Mouse (Mus musculus) olfactory bulb, adult 2 months (tissue): ENCODE results near the gene Myzap. TPM values are rescaled to one million over a fixed set of nuclear protein-coding genes. Genes with fewer than 3 reads are reported as not detected.

Source experiments
- H3K27ac ChIP-seq: fragments of 200-500 bp; 2 replicates; pipeline ENCODE4 v1.5.1; 2012; ENCODE audit warnings: low read depth, low read length; ENCODE audit not compliant: insufficient read depth
- H3K4me1 ChIP-seq: fragments of 200-500 bp; 2 replicates; pipeline ENCODE4 v1.6.1; 2012; ENCODE audit warnings: low read length; ENCODE audit not compliant: control insufficient read depth, insufficient read depth
- H3K4me3 ChIP-seq: fragments of 200-500 bp; 2 replicates; pipeline ENCODE4 v1.5.1; 2012; ENCODE audit warnings: mild to moderate bottlenecking, low read depth, low read length, moderate library complexity; ENCODE audit not compliant: insufficient read depth
- CTCF ChIP-seq: fragments of 200-500 bp; IDR thresholded peaks from 2 replicates; pipeline ENCODE4 v1.5.1; 2012; ENCODE audit warnings: low read depth, mild to moderate bottlenecking, low read length, moderate library complexity; ENCODE audit not compliant: insufficient read depth
- POLR2A ChIP-seq: fragments of 200-500 bp; IDR thresholded peaks from 2 replicates; pipeline ENCODE4 v1.6.1; 2012; ENCODE audit warnings: mild to moderate bottlenecking, low read depth, low read length, moderate library complexity; ENCODE audit not compliant: insufficient read depth
- WGBS: fragments of 180-500 bp; shearing (Covaris S2); methylation state at CpG from one replicate; pipeline ENCODE4 v1.1.7; 2018; 5-methylcytosine and 5-hydroxymethylcytosine counted together
- polyA plus RNA-seq: library from polyadenylated mRNA; stranded (reverse); fragments of >200 nt; gene quantifications from 2 replicates; pipeline ENCODE4 v1.2.4, GENCODE M21; 2012; ENCODE audit warnings: low replicate concordance; ENCODE audit not compliant: missing spikeins, insufficient read depth, insufficient read length

The Myzap gene
- polyA plus RNA-seq, result not detected in 2 replicates

- 3% methylated on average over 29 of the region's 29 CpGs for WGBS
- Histone ChIP-seq H3K4me1 (0 out of 2 replicates have a peak, but pooled peaks cover 9% of the 10 kb centered on the region), H3K27ac (no peak within 1 kb of the TSS), H3K4me3 (peak within 1 kb of the TSS; percentile 41)
- TF ChIP-seq CTCF (no peak), POLR2A (no peak)
Observed at GRCm38 (mm10) chr9:71591938-71592548, at the start of gene Myzap. TSS of gene Myzap (minus strand) at chr9:71592360.

- TF ChIP-seq CTCF, result no peak
- no peak for TF ChIP-seq POLR2A
- 66% methylated on average over 4 of the region's 4 CpGs for WGBS
- Histone ChIP-seq H3K4me3 (no peak overlapping the region), H3K27ac (no peak overlapping the region), H3K4me1 (peaks cover 5% of the 10 kb centered on the region)
Observed at GRCm38 (mm10) chr9:71640361-71640927, 48.3 kb upstream of the Myzap start.

GRCm38 (mm10) chr9:71638198-71638597 is 46.0 kb upstream of the Myzap start:
- H3K27ac ChIP-seq, result no peak overlapping the region
- TF ChIP-seq POLR2A, result no peak
- TF ChIP-seq CTCF, result no peak
- H3K4me3 ChIP-seq, result no peak overlapping the region
- H3K4me1 ChIP-seq, result peaks cover 5% of the 10 kb centered on the region
- WGBS, result 74% methylated on average over 11 of the region's 11 CpGs

GRCm38 (mm10) chr9:71636854-71637253 is 44.7 kb upstream of the Myzap start:
- peaks cover 5% of the 10 kb centered on the region for H3K4me1 ChIP-seq
- WGBS, result 52% methylated on average over 1 of the region's 1 CpGs
- TF ChIP-seq CTCF, result no peak
- TF ChIP-seq POLR2A, result no peak
- no peak overlapping the region for H3K4me3 ChIP-seq
- no peak overlapping the region for H3K27ac ChIP-seq

- 57% methylated on average over 1 of the region's 1 CpGs for WGBS
- TF ChIP-seq POLR2A (no peak), CTCF (no peak)
- Histone ChIP-seq H3K4me1 (peaks cover 5% of the 10 kb centered on the region), H3K27ac (no peak overlapping the region), H3K4me3 (no peak overlapping the region)
Observed at GRCm38 (mm10) chr9:71635627-71636026, 43.5 kb upstream of the Myzap start.

- TF ChIP-seq CTCF (no peak), POLR2A (no peak)
- Histone ChIP-seq H3K27ac (no peak overlapping the region), H3K4me1 (peaks cover 5% of the 10 kb centered on the region), H3K4me3 (no peak overlapping the region)
- 90% methylated on average over 2 of the region's 2 CpGs for WGBS
Observed at GRCm38 (mm10) chr9:71634916-71635315, 42.8 kb upstream of the Myzap start.

GRCm38 (mm10) chr9:71628921-71629320 is 36.8 kb upstream of the Myzap start:
- Histone ChIP-seq H3K4me1 (no peaks in the 10 kb centered on the region), H3K27ac (no peak overlapping the region), H3K4me3 (no peak overlapping the region)
- 60% methylated on average over 6 of the region's 6 CpGs for WGBS
- TF ChIP-seq CTCF (no peak), POLR2A (no peak)

- H3K27ac ChIP-seq, result no peak overlapping the region
- WGBS, result 67% methylated on average over 6 of the region's 6 CpGs
- H3K4me1 ChIP-seq, result no peaks in the 10 kb centered on the region
- H3K4me3 ChIP-seq, result no peak overlapping the region
- no peak for TF ChIP-seq POLR2A
- no peak for TF ChIP-seq CTCF
Observed at GRCm38 (mm10) chr9:71628286-71628685, 36.1 kb upstream of the Myzap start.

- H3K4me1 ChIP-seq, result no peaks in the 10 kb centered on the region
- WGBS, result 91% methylated on average over 6 of the region's 6 CpGs
- no peak overlapping the region for H3K4me3 ChIP-seq
- TF ChIP-seq POLR2A (no peak), CTCF (no peak)
- no peak overlapping the region for H3K27ac ChIP-seq
Observed at GRCm38 (mm10) chr9:71625961-71626360, 33.8 kb upstream of the Myzap start.
